Mouse (Mus musculus): ENCODE measurements at regions not wholly inside any gene's neighbourhood (a gene's known extent, or its start where the extent isn't known, plus 50 kb on each side); places are given as distances from the start of the nearest gene placed in this dataset.

DNA sequence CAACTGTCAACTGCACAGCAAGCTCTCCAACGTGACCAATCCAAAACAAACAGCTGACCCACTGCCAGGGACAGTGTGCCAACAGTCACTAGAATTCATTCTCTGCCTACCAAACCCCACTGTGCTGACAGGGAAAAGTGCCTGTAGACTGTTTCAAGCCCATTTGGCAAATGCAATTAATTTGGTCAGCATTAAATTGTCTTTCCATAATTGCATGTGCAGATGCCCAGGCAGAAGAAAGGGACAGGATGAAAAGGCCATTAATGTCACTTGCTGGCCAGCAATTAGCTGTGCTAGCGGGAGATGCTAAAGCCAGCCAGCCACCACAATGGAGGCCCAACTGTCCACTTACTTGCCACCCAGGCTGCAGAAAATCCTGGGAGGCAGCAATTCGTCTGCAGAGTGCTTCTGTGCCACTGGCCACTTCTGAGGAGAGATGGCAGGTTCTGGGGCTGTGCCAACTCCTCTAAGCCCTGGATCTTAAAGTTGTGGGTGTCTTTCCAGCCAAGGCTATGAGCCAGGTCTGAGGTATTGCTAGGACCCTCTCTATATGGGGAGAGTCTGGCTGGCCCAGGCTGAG, 108.8 kb upstream of the Kdm8 start:
- Histone ChIP-seq H3K4me3 (ENCODE audit: low read depth, low read length) (no peak overlapping the region), H3K27ac (ENCODE audit: insufficient read depth, low read depth, low read length) (no peak overlapping the region), H3K36me3 (ENCODE audit: control insufficient read depth, insufficient read depth, low read length) (no peaks in the 10 kb centered on the region), H3K27me3 (ENCODE audit: control insufficient read depth, insufficient read depth, low read length) (no peaks in the 10 kb centered on the region), H3K4me1 (ENCODE audit: control insufficient read depth, insufficient read depth, insufficient read length, low read length) (no peaks in the 10 kb centered on the region)
- TF ChIP-seq CTCF (IDR thresholded peaks at IDR 0.05; ENCODE audit: extremely low read depth, insufficient read length, insufficient replicate concordance, low read depth, low read length) (no peak), POLR2A (IDR thresholded peaks at IDR 0.05; ENCODE audit: low read depth, low read length) (no peak)
- WGBS = 57% methylated on average over 3 of the region's 3 CpGs

DNA sequence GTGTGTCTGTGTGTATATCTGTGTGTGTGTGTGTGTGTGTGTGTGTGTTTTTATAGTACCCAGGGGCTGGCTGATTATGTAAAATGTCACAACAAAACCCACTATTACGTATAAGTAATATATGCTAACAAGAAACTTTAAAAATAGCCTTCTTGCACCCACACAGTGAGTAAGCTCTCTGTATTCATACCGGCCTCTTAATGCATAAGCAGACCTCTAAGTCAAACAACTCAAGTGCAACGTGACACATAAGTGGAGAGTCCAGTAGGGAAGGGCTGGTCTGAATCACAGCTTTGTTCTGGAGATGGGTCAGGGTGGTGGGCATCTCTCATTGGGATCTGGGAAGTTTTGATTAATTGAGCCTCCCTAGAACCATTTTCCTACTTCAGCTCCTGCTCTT, 107.7 kb upstream of the Kdm8 start:
- H3K36me3 ChIP-seq (ENCODE audit: control insufficient read depth, insufficient read depth, low read length) = no peaks in the 10 kb centered on the region

DNA sequence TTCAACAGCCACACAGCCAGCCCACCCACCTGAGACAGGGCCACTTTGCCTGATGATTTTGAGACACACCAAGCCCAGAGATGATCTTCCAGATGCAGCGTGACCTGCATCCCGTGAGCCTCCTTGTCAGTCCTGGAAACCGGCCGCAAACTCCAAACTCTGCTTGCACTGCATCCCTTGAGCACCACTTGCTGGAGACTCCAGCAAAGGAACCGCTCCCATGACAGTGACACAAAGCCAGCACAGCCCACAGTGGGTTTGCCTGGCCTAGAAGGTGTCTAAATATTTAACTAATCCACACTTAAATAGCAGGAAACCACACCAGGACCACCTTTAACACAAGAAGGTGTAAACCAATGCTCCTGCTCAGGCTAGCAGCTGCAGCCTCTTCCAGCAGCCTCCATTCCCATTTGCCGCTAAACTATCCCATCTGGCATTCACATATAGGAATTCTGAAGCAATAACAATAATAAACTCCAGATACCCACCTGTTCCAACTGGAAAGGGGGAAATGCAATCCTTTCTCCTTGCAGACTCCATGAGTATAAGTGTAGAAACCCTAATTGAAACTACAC, 106.2 kb upstream of the Kdm8 start:
- Histone ChIP-seq H3K4me1 (ENCODE audit: control insufficient read depth, insufficient read depth, insufficient read length, low read length) (no peaks in the 10 kb centered on the region), H3K4me3 (ENCODE audit: low read depth, low read length) (no peak overlapping the region), H3K27ac (ENCODE audit: insufficient read depth, low read depth, low read length) (no peak overlapping the region), H3K27me3 (ENCODE audit: control insufficient read depth, insufficient read depth, low read length) (no peaks in the 10 kb centered on the region), H3K36me3 (ENCODE audit: control insufficient read depth, insufficient read depth, low read length) (no peaks in the 10 kb centered on the region)
- TF ChIP-seq CTCF (IDR thresholded peaks at IDR 0.05; ENCODE audit: extremely low read depth, insufficient read length, insufficient replicate concordance, low read depth, low read length) (no peak), POLR2A (IDR thresholded peaks at IDR 0.05; ENCODE audit: low read depth, low read length) (no peak)
- 76% methylated on average over 6 of the region's 6 CpGs for WGBS

More for the DNA sequence above, 107.7 kb upstream of the Kdm8 start:
- H3K27me3 ChIP-seq (ENCODE audit: control insufficient read depth, insufficient read depth, low read length) = no peaks in the 10 kb centered on the region
- H3K4me1 ChIP-seq (ENCODE audit: control insufficient read depth, insufficient read depth, insufficient read length, low read length) = no peaks in the 10 kb centered on the region
- H3K4me3 ChIP-seq (ENCODE audit: low read depth, low read length) = no peak overlapping the region
- TF ChIP-seq POLR2A (IDR thresholded peaks at IDR 0.05; ENCODE audit: low read depth, low read length) = no peak
- TF ChIP-seq CTCF (IDR thresholded peaks at IDR 0.05; ENCODE audit: extremely low read depth, insufficient read length, insufficient replicate concordance, low read depth, low read length) = no peak
- no peak overlapping the region for H3K27ac ChIP-seq (ENCODE audit: insufficient read depth, low read depth, low read length)
- WGBS = 73% methylated on average over 3 of the region's 3 CpGs

DNA sequence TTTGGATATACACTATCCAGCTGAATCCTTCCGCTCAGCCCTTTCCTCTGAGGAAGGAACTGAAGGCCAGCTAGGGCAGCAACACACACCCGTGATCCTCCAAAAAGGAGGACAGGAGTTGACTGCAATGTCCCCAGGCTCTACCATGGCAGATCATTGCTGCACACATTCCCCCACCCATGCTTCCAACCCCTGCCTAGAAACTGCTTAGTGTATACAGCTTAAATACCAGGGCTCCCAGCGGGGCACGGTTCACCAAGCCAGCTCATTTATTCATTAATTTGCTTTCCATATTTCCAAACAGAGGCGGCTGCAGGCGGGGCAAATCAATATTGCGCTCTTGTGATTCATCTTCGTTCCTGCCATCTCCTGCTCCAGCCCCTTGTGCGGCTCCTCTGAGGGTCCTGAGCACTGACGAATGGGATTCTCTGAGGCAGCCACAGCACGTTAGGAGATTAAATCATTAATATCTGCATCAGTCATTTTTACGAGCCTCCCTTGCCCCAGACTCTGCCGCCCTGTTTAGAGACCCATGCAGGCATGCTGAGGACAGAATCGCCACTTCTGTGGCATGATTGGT, 104.1 kb upstream of the Kdm8 start:
- 36% methylated on average over 14 of the region's 14 CpGs for WGBS
- no peaks in the 10 kb centered on the region for H3K4me1 ChIP-seq (ENCODE audit: control insufficient read depth, insufficient read depth, insufficient read length, low read length)
- no peaks in the 10 kb centered on the region for H3K36me3 ChIP-seq (ENCODE audit: control insufficient read depth, insufficient read depth, low read length)
- H3K27me3 ChIP-seq (ENCODE audit: control insufficient read depth, insufficient read depth, low read length) = no peaks in the 10 kb centered on the region
- TF ChIP-seq CTCF (IDR thresholded peaks at IDR 0.05; ENCODE audit: extremely low read depth, insufficient read length, insufficient replicate concordance, low read depth, low read length) (no peak), POLR2A (IDR thresholded peaks at IDR 0.05; ENCODE audit: low read depth, low read length) (no peak)
- no peak overlapping the region for H3K27ac ChIP-seq (ENCODE audit: insufficient read depth, low read depth, low read length)
- no peak overlapping the region for H3K4me3 ChIP-seq (ENCODE audit: low read depth, low read length)

DNA sequence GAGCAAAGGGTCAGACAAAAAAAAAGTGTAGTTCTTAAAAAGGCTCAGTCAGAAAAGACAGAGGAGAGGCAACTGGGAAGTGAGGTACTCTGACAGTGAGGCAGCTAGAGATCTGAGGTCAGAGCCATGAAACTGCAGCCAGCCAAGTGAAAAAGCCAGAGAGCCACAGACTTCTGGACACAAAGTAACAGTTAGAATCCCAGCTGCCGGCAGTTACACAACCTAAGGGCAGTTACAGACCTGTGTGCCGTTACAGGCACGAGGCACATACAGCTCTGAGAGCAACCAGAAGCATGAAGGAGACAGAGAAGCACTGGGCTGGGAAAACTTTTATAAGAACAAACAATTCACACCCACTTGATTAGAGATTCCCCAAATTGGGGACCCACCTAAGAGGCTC, 94.9 kb upstream of the Kdm8 start:
- H3K36me3 ChIP-seq (ENCODE audit: control insufficient read depth, insufficient read depth, low read length) = no peaks in the 10 kb centered on the region
- WGBS = 58% methylated on average over 3 of the region's 3 CpGs
- H3K4me1 ChIP-seq (ENCODE audit: control insufficient read depth, insufficient read depth, insufficient read length, low read length) = no peaks in the 10 kb centered on the region
- H3K27ac ChIP-seq (ENCODE audit: insufficient read depth, low read depth, low read length) = no peak overlapping the region
- TF ChIP-seq POLR2A (IDR thresholded peaks at IDR 0.05; ENCODE audit: low read depth, low read length) (no peak), CTCF (IDR thresholded peaks at IDR 0.05; ENCODE audit: extremely low read depth, insufficient read length, insufficient replicate concordance, low read depth, low read length) (no peak)
- H3K27me3 ChIP-seq (ENCODE audit: control insufficient read depth, insufficient read depth, low read length) = no peaks in the 10 kb centered on the region
- no peak overlapping the region for H3K4me3 ChIP-seq (ENCODE audit: low read depth, low read length)

DNA sequence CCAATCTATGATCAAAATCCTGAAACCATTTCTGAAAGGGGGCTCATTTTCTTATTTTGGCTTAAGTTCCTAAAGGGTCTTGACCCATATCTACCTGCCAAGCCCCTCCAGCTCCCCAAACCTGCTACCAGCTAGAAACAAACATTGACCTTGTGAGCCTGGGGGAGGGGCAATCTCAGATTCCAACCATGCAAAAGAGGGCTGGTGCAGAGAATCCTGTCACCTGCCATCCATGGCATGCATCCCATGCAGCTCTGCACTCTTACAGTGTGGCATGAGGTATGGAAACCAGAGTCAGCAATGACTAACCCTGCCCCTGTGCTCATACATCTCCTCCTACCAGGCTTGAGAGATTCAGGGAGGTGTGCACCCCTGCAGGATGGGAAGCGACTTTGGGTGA, 90.3 kb upstream of the Kdm8 start:
- no peak for TF ChIP-seq POLR2A (IDR thresholded peaks at IDR 0.05; ENCODE audit: low read depth, low read length)
- no peak for TF ChIP-seq CTCF (IDR thresholded peaks at IDR 0.05; ENCODE audit: extremely low read depth, insufficient read length, insufficient replicate concordance, low read depth, low read length)
- Histone ChIP-seq H3K36me3 (ENCODE audit: control insufficient read depth, insufficient read depth, low read length) (no peaks in the 10 kb centered on the region), H3K27ac (ENCODE audit: insufficient read depth, low read depth, low read length) (no peak overlapping the region), H3K4me3 (ENCODE audit: low read depth, low read length) (no peak overlapping the region), H3K4me1 (ENCODE audit: control insufficient read depth, insufficient read depth, insufficient read length, low read length) (no peaks in the 10 kb centered on the region), H3K27me3 (ENCODE audit: control insufficient read depth, insufficient read depth, low read length) (no peaks in the 10 kb centered on the region)
- 82% methylated on average over 1 of the region's 1 CpGs for WGBS

DNA sequence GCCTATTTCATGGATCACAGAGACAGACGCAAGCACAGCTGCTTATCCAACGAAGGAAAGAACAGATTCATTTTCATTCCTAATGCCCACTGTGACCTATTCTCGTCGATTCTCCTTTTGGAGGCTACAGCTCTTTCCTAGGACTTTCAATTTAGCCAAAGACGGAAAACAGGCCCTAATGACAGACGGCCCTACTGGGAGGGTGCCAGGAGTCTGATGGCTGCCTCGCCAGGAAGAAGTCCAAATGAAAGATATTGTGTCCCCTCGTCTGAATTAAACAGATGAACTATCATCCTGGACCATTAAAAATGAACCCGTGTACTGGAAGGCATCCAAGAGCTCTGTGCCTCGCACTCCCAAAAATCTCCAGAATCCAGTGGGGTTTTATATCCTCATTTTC, 89.5 kb upstream of the Kdm8 start:
- 72% methylated on average over 10 of the region's 10 CpGs for WGBS
- Histone ChIP-seq H3K27me3 (ENCODE audit: control insufficient read depth, insufficient read depth, low read length) (no peaks in the 10 kb centered on the region), H3K36me3 (ENCODE audit: control insufficient read depth, insufficient read depth, low read length) (no peaks in the 10 kb centered on the region), H3K4me3 (ENCODE audit: low read depth, low read length) (no peak overlapping the region), H3K4me1 (ENCODE audit: control insufficient read depth, insufficient read depth, insufficient read length, low read length) (no peaks in the 10 kb centered on the region), H3K27ac (ENCODE audit: insufficient read depth, low read depth, low read length) (no peak overlapping the region)
- TF ChIP-seq POLR2A (IDR thresholded peaks at IDR 0.05; ENCODE audit: low read depth, low read length) (no peak), CTCF (IDR thresholded peaks at IDR 0.05; ENCODE audit: extremely low read depth, insufficient read length, insufficient replicate concordance, low read depth, low read length) (no peak)
